Mouse (Mus musculus): ENCODE results near the gene Igfals.

- no peak for TF ChIP-seq CTCF (IDR thresholded peaks at IDR 0.05; ENCODE audit: low read depth)
- no peak for TF ChIP-seq EP300 (IDR thresholded peaks at IDR 0.05; ENCODE audit: low read depth)
These were observed 32.5 kb downstream of the Igfals start for GRCm38 (mm10) chr17:24898041-24898854.
